Mouse (Mus musculus): Measurements from ENCODE around the gene Ran. TPM values are rescaled to one million over a fixed set of nuclear protein-coding genes. Genes with fewer than 3 reads are reported as not detected.

Gene Ran
- polyA plus RNA-seq, 2 experiments = 221 to 461 TPM

- 60% methylated on average over 3 of the region's 3 CpGs for WGBS (ENCODE audit: insufficient replicate concordance)
- H3K27me3 ChIP-seq (ENCODE audit: control insufficient read depth, insufficient read depth, low read length) = no peaks in the 10 kb centered on the region
- H3K36me3 ChIP-seq (replicated peaks; ENCODE audit: control insufficient read depth, insufficient read depth, low read depth) = no peaks in the 10 kb centered on the region
- no peak overlapping the region for H3K27ac ChIP-seq
- TF ChIP-seq EP300 (IDR thresholded peaks at IDR 0.05; ENCODE audit: low read depth) (no peak), CTCF (IDR thresholded peaks at IDR 0.05; ENCODE audit: low read depth) (peak; percentile 56)
- DNase-seq (ENCODE audit: low read depth in 3 of 3, low spot score in 3 of 3) = no peak
- H3K4me1 ChIP-seq (replicated peaks; ENCODE audit: control insufficient read depth in 2 of 2, insufficient read depth in 2 of 2, low read length in 1 of 2) = no peaks in the 10 kb centered on the region
- no peak overlapping the region for H3K4me3 ChIP-seq (ENCODE audit: insufficient read depth in 1 of 2, low read depth in 2 of 2, low read length in 2 of 2)
- H3K9me3 ChIP-seq (ENCODE audit: control insufficient read depth, low read length) = no peaks in the 10 kb centered on the region
- ATAC-seq (ENCODE audit: insufficient read depth) = no peak
- no peak overlapping the region for H3K9ac ChIP-seq (replicated peaks)
- no peak overlapping the region for H3K4me2 ChIP-seq (ENCODE audit: low read depth)
Measured at GRCm38 (mm10) chr5:129059116-129059515, 39.2 kb downstream of the Ran start.

DNA sequence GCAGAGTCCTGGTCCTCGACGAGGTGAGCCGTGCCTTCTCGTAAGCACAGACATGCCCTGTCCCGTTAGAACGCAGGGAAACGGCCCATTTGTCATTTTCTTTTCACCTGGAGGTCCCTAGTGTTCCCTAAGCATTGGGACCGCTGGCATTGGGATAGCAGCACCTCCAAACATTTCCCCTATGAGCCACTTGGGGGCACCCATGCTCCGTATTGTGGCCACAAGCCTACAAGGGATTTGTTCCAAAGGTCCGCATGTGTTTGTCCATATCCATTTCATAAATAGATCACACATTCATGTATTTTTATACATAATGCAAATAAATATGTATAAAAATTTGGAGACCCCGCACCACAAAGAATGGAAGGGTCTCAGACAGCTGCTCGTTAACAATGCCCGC is 41.7 kb downstream of the Ran start:
- H3K27ac ChIP-seq = no peak overlapping the region
- no peak overlapping the region for H3K4me3 ChIP-seq (ENCODE audit: insufficient read depth in 1 of 2, low read depth in 2 of 2, low read length in 2 of 2)
- H3K4me2 ChIP-seq (ENCODE audit: low read depth) = no peak overlapping the region
- TF ChIP-seq EP300 (IDR thresholded peaks at IDR 0.05; ENCODE audit: low read depth) (no peak), CTCF (IDR thresholded peaks at IDR 0.05; ENCODE audit: low read depth) (peak; percentile 68)
- no peaks in the 10 kb centered on the region for H3K27me3 ChIP-seq (ENCODE audit: control insufficient read depth, insufficient read depth, low read length)
- no peaks in the 10 kb centered on the region for H3K36me3 ChIP-seq (replicated peaks; ENCODE audit: control insufficient read depth, insufficient read depth, low read depth)
- 21% methylated on average over 13 of the region's 13 CpGs for WGBS (ENCODE audit: insufficient replicate concordance)
- no peaks in the 10 kb centered on the region for H3K9me3 ChIP-seq (ENCODE audit: control insufficient read depth, low read length)
- no peak for ATAC-seq (ENCODE audit: insufficient read depth)
- no peaks in the 10 kb centered on the region for H3K4me1 ChIP-seq (replicated peaks; ENCODE audit: control insufficient read depth in 2 of 2, insufficient read depth in 2 of 2, low read length in 1 of 2)
- DNase-seq (ENCODE audit: low read depth in 3 of 3, low spot score in 3 of 3) = no peak
- no peak overlapping the region for H3K9ac ChIP-seq (replicated peaks)

DNA sequence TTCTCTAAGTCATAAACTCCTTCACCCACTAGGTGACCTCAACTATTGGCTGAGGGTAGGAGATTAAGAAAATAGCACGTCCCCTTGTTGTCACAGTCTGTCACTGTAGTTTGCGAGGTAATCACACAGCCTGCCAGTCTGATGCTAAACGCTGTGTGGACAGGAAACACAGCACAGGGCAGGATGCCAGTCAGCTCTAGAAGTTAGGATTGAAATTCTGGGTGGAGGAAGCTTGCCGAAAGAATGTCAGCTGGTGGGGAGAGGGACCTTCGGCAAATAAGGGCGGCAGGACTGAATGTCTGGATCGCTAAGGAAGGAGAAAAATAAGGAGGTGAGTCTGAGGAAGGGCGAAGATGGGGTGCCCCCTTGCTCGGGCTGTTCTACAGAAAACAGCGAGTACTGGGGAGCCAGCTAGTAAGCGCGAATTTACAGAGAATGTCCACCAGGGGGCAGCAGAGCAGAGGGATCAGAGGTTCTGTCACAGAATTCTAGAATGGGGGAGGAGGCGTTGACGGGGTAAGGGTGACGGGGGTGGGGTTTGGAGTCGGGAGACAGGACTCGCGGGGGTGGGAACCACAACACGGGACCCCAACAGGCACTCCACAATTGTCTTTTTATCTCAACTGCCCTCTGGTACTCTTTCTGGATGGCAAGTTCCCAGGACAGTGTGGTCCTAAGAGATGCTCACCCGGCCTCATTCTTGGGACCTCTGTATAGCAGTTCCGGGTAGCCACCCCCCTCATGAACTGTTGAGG is 43.3 kb downstream of the Ran start:
- Histone ChIP-seq H3K36me3 (replicated peaks; ENCODE audit: control insufficient read depth, insufficient read depth, low read depth) (no peaks in the 10 kb centered on the region), H3K4me2 (ENCODE audit: low read depth) (no peak overlapping the region), H3K27ac (no peak overlapping the region), H3K27me3 (ENCODE audit: control insufficient read depth, insufficient read depth, low read length) (no peaks in the 10 kb centered on the region), H3K4me3 (ENCODE audit: insufficient read depth in 1 of 2, low read depth in 2 of 2, low read length in 2 of 2) (no peak overlapping the region), H3K9ac (replicated peaks) (no peak overlapping the region), H3K9me3 (ENCODE audit: control insufficient read depth, low read length) (no peaks in the 10 kb centered on the region), H3K4me1 (replicated peaks; ENCODE audit: control insufficient read depth in 2 of 2, insufficient read depth in 2 of 2, low read length in 1 of 2) (no peaks in the 10 kb centered on the region)
- ATAC-seq (ENCODE audit: insufficient read depth) (no peak), DNase-seq (ENCODE audit: low read depth in 3 of 3, low spot score in 3 of 3) (peak; percentile 26 to 36 (median 36))
- WGBS (ENCODE audit: insufficient replicate concordance) = 9% methylated on average over 21 of the region's 21 CpGs
- TF ChIP-seq CTCF (IDR thresholded peaks at IDR 0.05; ENCODE audit: low read depth) = peak; percentile 89
- no peak for TF ChIP-seq EP300 (IDR thresholded peaks at IDR 0.05; ENCODE audit: low read depth)

DNA sequence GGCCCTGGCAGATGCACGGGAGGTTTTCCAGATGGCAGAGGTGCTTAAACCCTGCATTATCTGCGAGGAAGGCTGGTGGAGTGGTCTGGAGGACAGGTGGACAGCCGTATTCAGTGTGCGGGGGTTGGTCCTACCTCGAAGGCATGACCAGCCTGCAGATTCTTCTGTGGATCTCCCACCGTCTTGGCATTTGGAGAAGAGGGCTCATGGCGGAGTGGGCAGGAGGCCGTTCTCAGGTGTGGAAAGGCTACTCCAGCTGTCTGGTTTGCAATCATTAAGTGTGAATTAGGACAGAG is 43.9 kb downstream of the Ran start:
- 40% methylated on average over 8 of the region's 8 CpGs for WGBS (ENCODE audit: insufficient replicate concordance)
- H3K9me3 ChIP-seq (ENCODE audit: control insufficient read depth, low read length) = no peaks in the 10 kb centered on the region
- H3K4me3 ChIP-seq (ENCODE audit: insufficient read depth in 1 of 2, low read depth in 2 of 2, low read length in 2 of 2) = no peak overlapping the region
- ATAC-seq (ENCODE audit: insufficient read depth) (no peak), DNase-seq (ENCODE audit: low read depth in 3 of 3, low spot score in 3 of 3) (no peak)
- no peak overlapping the region for H3K9ac ChIP-seq (replicated peaks)
- no peak overlapping the region for H3K4me2 ChIP-seq (ENCODE audit: low read depth)
- TF ChIP-seq EP300 (IDR thresholded peaks at IDR 0.05; ENCODE audit: low read depth) = no peak
- TF ChIP-seq CTCF (IDR thresholded peaks at IDR 0.05; ENCODE audit: low read depth) = no peak
- no peaks in the 10 kb centered on the region for H3K36me3 ChIP-seq (replicated peaks; ENCODE audit: control insufficient read depth, insufficient read depth, low read depth)
- no peaks in the 10 kb centered on the region for H3K27me3 ChIP-seq (ENCODE audit: control insufficient read depth, insufficient read depth, low read length)
- H3K4me1 ChIP-seq (replicated peaks; ENCODE audit: control insufficient read depth in 2 of 2, insufficient read depth in 2 of 2, low read length in 1 of 2) = no peaks in the 10 kb centered on the region
- no peak overlapping the region for H3K27ac ChIP-seq

DNA sequence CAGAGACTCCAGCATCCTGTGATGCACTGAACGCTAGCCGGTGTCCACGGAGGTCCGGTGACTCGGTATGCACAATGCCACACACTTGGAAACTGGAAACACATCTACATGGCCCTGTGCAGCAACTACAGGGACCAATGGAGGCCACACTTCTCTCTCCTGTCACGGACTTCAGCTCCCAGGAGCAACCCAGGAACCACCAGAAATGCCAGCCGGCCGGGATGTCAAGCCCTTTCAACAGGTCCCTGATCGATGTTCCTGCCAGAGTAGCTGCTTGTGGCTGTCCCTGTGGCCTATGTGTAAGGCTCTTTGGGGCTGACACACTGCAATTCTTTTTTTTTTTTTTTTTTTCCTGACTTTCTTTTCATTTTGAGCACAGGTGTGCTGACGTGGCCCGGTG is 44.3 kb downstream of the Ran start:
- no peak for ATAC-seq (ENCODE audit: insufficient read depth)
- TF ChIP-seq EP300 (IDR thresholded peaks at IDR 0.05; ENCODE audit: low read depth) (no peak), CTCF (IDR thresholded peaks at IDR 0.05; ENCODE audit: low read depth) (no peak)
- Histone ChIP-seq H3K36me3 (replicated peaks; ENCODE audit: control insufficient read depth, insufficient read depth, low read depth) (no peaks in the 10 kb centered on the region), H3K9me3 (ENCODE audit: control insufficient read depth, low read length) (no peaks in the 10 kb centered on the region), H3K4me3 (ENCODE audit: insufficient read depth in 1 of 2, low read depth in 2 of 2, low read length in 2 of 2) (no peak overlapping the region), H3K4me1 (replicated peaks; ENCODE audit: control insufficient read depth in 2 of 2, insufficient read depth in 2 of 2, low read length in 1 of 2) (no peaks in the 10 kb centered on the region), H3K9ac (replicated peaks) (no peak overlapping the region), H3K27ac (no peak overlapping the region), H3K27me3 (ENCODE audit: control insufficient read depth, insufficient read depth, low read length) (no peaks in the 10 kb centered on the region), H3K4me2 (ENCODE audit: low read depth) (no peak overlapping the region)
- WGBS (ENCODE audit: insufficient replicate concordance) = 65% methylated on average over 11 of the region's 11 CpGs
- no peak for DNase-seq (ENCODE audit: low read depth in 3 of 3, low spot score in 3 of 3)

Measured in liver, embryonic 14.5 days (tissue).